Mouse (Mus musculus) liver, adult 2 months (tissue): ENCODE data around the gene Smurf2.

Experiments
- CTCF ChIP-seq: fragments of 200-500 bp; IDR thresholded peaks from 2 replicates; pipeline ENCODE4 v1.5.1; 2011; ENCODE audit warnings: low read depth, low read length, control low read depth
- POLR2A ChIP-seq: fragments of 200-500 bp; IDR thresholded peaks from 2 replicates; pipeline ENCODE4 v1.6.1; 2011; ENCODE audit warnings: low read length, control low read depth; ENCODE audit not compliant: insufficient read depth; ENCODE audit errors: extremely low read depth

- TF ChIP-seq CTCF (no peak), POLR2A (0 out of 2 replicates have a peak, but pooled peaks have one; percentile 32)
Measured at GRCm38 (mm10) chr11:106919612-106920550, 634 bp downstream of the Smurf2 start.
